Comparison of ENCODE assay signal across 23 mouse cellular contexts in genomic region chr17:33874411-33874810, GRCm38 (mm10). TPM values are rescaled to one million over a fixed set of nuclear protein-coding genes. Genes with fewer than 3 reads are reported as not detected.
DNase-seq lines count a peak whose midpoint lies in the region; ATAC-seq lines count a peak whose summit lies in the region.
"Had no signal": no experiment of that assay in that cellular context is flagged by ENCODE, and none has a peak within 500 bp of the region (broad histone marks: within the 10 kb centered on the region; RNA-seq: fewer than 3 reads in every experiment).

No protein-coding gene starts in this region.

- WGBS in heart, embryonic 12.5 days, result 68% methylated on average over 11 of the region's 11 CpGs

- no peaks in the 10 kb centered on the region for H3K9me3 ChIP-seq in heart, embryonic 12.5 days (replicated peaks)
- H3K9me3 ChIP-seq: forebrain, embryonic 10.5 days; heart, embryonic 15.5 days; hindbrain, embryonic 15.5 days; intestine, embryonic 15.5 days; limb, embryonic 13.5 days had no signal

- no peak overlapping the region for H3K9ac ChIP-seq in heart, embryonic 12.5 days
- H3K9ac ChIP-seq: forebrain, postnatal 0 days; heart, embryonic 15.5 days; hindbrain, embryonic 15.5 days; intestine, embryonic 15.5 days; limb, embryonic 13.5 days; liver, embryonic 14.5 days had no signal

- H3K36me3 ChIP-seq in heart, embryonic 12.5 days, result peaks cover 38% of the 10 kb centered on the region
- H3K36me3 ChIP-seq: hindbrain, embryonic 15.5 days had no signal

- H3K4me2 ChIP-seq in heart, embryonic 12.5 days, result no peak overlapping the region
- H3K4me2 ChIP-seq: heart, embryonic 15.5 days; hindbrain, embryonic 15.5 days; intestine, embryonic 15.5 days; limb, embryonic 13.5 days; midbrain, embryonic 11.5 days had no signal

- H3K27ac ChIP-seq in heart, embryonic 12.5 days (ENCODE audit: poor library complexity, severe bottlenecking), result no peak overlapping the region
- H3K27ac ChIP-seq: forebrain, embryonic 10.5 days; heart, embryonic 15.5 days; hindbrain, embryonic 15.5 days; intestine, embryonic 15.5 days; limb, embryonic 13.5 days; liver, embryonic 14.5 days had no signal

- no peaks in the 10 kb centered on the region for H3K4me1 ChIP-seq in heart, embryonic 12.5 days (replicated peaks)
- H3K4me1 ChIP-seq: forebrain, embryonic 10.5 days; heart, embryonic 15.5 days; hindbrain, embryonic 15.5 days; intestine, embryonic 15.5 days; limb, embryonic 13.5 days had no signal

- H3K27me3 ChIP-seq in heart, embryonic 12.5 days (replicated peaks), result no peaks in the 10 kb centered on the region
- H3K27me3 ChIP-seq: CH12.LX; heart, embryonic 15.5 days; hindbrain, embryonic 15.5 days; intestine, embryonic 15.5 days; limb, embryonic 13.5 days had no signal

- DNase-seq in cerebellum, adult 18-20 months, result peak; percentile 26 to 37
- no peak for DNase-seq in cerebellum, postnatal 4 days (ENCODE audit: low spot score in 2 of 2)
- DNase-seq in heart, adult 9 months (ENCODE audit: low spot score in 2 of 2), result no peak
- peak; percentile 14 for DNase-seq in retina, embryonic 14.5 days (ENCODE audit: low spot score)
- no peak for DNase-seq in retina, postnatal 1 day
- DNase-seq in cerebellum, postnatal 36 days, result peak; percentile 16 to 24
- no peak for DNase-seq in ovary, adult 18-20 months (ENCODE audit: low spot score)
- DNase-seq: adrenal gland, adult 2 months; forebrain, postnatal 0 days; heart, postnatal 4 days; kidney, adult 9 months; kidney, postnatal 25 days; right cerebral cortex, adult 18-20 months had no signal

- H3K4me3 ChIP-seq in heart, embryonic 12.5 days, result no peak overlapping the region
- H3K4me3 ChIP-seq: forebrain, embryonic 10.5 days; heart, embryonic 15.5 days; hindbrain, embryonic 15.5 days; intestine, embryonic 15.5 days; limb, embryonic 13.5 days had no signal

- peak; percentile 45; the same call in 1 of the 2 replicates for ATAC-seq in heart, embryonic 12.5 days (ENCODE audit: insufficient number of reproducible peaks, low FRiP score)
- ATAC-seq: forebrain, postnatal 0 days; intestine, embryonic 15.5 days; lung, postnatal 0 days had no signal

RNA-seq across cellular contexts. Expression of gene Gm7029, which starts 0.8 kb away (rescaled TPM):
- not detected in 2 replicates for polyA plus RNA-seq in heart, embryonic 12.5 days (2016; fragmentation: Nextera tagmentation; extraction: Ambion mirVana)
- polyA plus RNA-seq: adrenal gland, adult 2 months; forebrain, embryonic 10.5 days; forebrain, postnatal 0 days; heart, embryonic 15.5 days; hindbrain, embryonic 15.5 days; intestine, embryonic 15.5 days; limb, embryonic 13.5 days; liver, embryonic 14.5 days; lung, postnatal 0 days; midbrain, embryonic 11.5 days had no signal

RNA-seq across cellular contexts. Expression of gene Kifc1, which starts 16.1 kb away (rescaled TPM):
- 3.5 and 5.5 TPM in 2 replicates for polyA plus RNA-seq in heart, embryonic 12.5 days (2016; fragmentation: Nextera tagmentation; extraction: Ambion mirVana)

RNA-seq across cellular contexts. Expression of gene Platr17, which starts 30.5 kb away (rescaled TPM):
- polyA plus RNA-seq in heart, embryonic 12.5 days (2016; fragmentation: Nextera tagmentation; extraction: Ambion mirVana), result 0.24 and 0.29 TPM in 2 replicates
- polyA plus RNA-seq: adrenal gland, adult 2 months; heart, embryonic 15.5 days had no signal

RNA-seq across cellular contexts. Expression of gene Cd320, which starts 31.5 kb away (rescaled TPM):
- polyA plus RNA-seq in heart, embryonic 12.5 days (2016; fragmentation: Nextera tagmentation; extraction: Ambion mirVana), result 41.5 and 43.8 TPM in 2 replicates

RNA-seq across cellular contexts. Expression of gene Daxx, which starts 34.8 kb away (rescaled TPM):
- 36.8 and 39.0 TPM in 2 replicates for polyA plus RNA-seq in heart, embryonic 12.5 days (2016; fragmentation: Nextera tagmentation; extraction: Ambion mirVana)

Comparison
In these comparisons a context has a peak if more than half of its experiments do, and no peak if none do; other contexts are left out.
1. DNase-seq: peak in cerebellum, adult 18-20 months (2 of 2), retina, embryonic 14.5 days (single experiment) and cerebellum, postnatal 36 days (2 of 2); none in cerebellum, postnatal 4 days (0 of 2), heart, adult 9 months (0 of 2), retina, postnatal 1 day (single experiment) and ovary, adult 18-20 months (single experiment).